Mouse (Mus musculus): ENCODE measurements around the gene Cc2d1a. TPM values are rescaled to one million over a fixed set of nuclear protein-coding genes. Genes with fewer than 3 reads are reported as not detected.

The Cc2d1a gene
- 66.5 and 68.3 TPM in 2 replicates for polyA plus RNA-seq (2012; rRNA removed)

GRCm38 (mm10) chr8:84147769-84148530 lies at the start of gene Cc2d1a, which contains the start of gene 4930432K21Rik:
Gene Cc2d1a (minus strand): TSS chr8:84147936.
Gene 4930432K21Rik (plus strand): TSS chr8:84148025.

GRCm38 (mm10) chr8:84185117-84185516 lies 37.4 kb upstream of the Cc2d1a start, which contains the start of gene Nanos3:
Gene Nanos3 (minus strand): TSS chr8:84185217.

GRCm38 (mm10) chr8:84125656-84126055 lies 22.1 kb downstream of the Cc2d1a start, which contains the start of gene Podnl1:
Gene Podnl1 (plus strand): TSS chr8:84125989.

GRCm38 (mm10) chr8:84104697-84105609 lies 42.8 kb downstream of the Cc2d1a start, which contains the start of gene Dcaf15:
Gene Dcaf15 (minus strand): TSS chr8:84104768.

Other genes starting within 250 kb of the Cc2d1a start
- gene Adgrl1, start 247.8 kb downstream of the Cc2d1a start, polyA plus RNA-seq (2012; rRNA removed) = 182 and 248 TPM in 2 replicates
- gene Gm10644, start 192.7 kb downstream of the Cc2d1a start, polyA plus RNA-seq (2012; rRNA removed) = 0.41 and 0.74 TPM in 2 replicates
- 6.8 and 11.8 TPM in 2 replicates for gene Asf1b, start 192.4 kb downstream of the Cc2d1a start, polyA plus RNA-seq (2012; rRNA removed)
- 147 and 150 TPM in 2 replicates for gene Prkaca, start 174.9 kb downstream of the Cc2d1a start, polyA plus RNA-seq (2012; rRNA removed)
- 68.7 and 72.2 TPM in 2 replicates for gene Samd1, start 150.3 kb downstream of the Cc2d1a start, polyA plus RNA-seq (2012; rRNA removed)
- 0.27 and 0.31 TPM in 2 replicates for gene 1700067K01Rik, start 146.4 kb downstream of the Cc2d1a start, polyA plus RNA-seq (2012; rRNA removed)
- 0.26 and 0.67 TPM in 2 replicates for gene 2210011C24Rik, start 135.8 kb downstream of the Cc2d1a start, polyA plus RNA-seq (2012; rRNA removed)
- gene Palm3, start 126.5 kb downstream of the Cc2d1a start, polyA plus RNA-seq (2012; rRNA removed) = 3.5 and 4.2 TPM in 2 replicates
- 0.70 and 0.85 TPM in 2 replicates for gene Il27ra, start 105.3 kb downstream of the Cc2d1a start, polyA plus RNA-seq (2012; rRNA removed)
- 1.6 and 1.7 TPM in 2 replicates for gene Rln3, start 102.9 kb downstream of the Cc2d1a start, polyA plus RNA-seq (2012; rRNA removed)
- 2.2 and 2.7 TPM in 2 replicates for gene Gm10643, start 82.8 kb downstream of the Cc2d1a start, polyA plus RNA-seq (2012; rRNA removed)
- gene Rfx1, start 81.1 kb downstream of the Cc2d1a start, polyA plus RNA-seq (2012; rRNA removed) = 28.8 and 35.0 TPM in 2 replicates
- gene Dcaf15, start 43.2 kb downstream of the Cc2d1a start, polyA plus RNA-seq (2012; rRNA removed) = 98.0 and 103 TPM in 2 replicates
- 0.16 and 1.3 TPM in 2 replicates for gene Podnl1, start 21.9 kb downstream of the Cc2d1a start, polyA plus RNA-seq (2012; rRNA removed)
- 2.6 and 3.1 TPM in 2 replicates for gene 4930432K21Rik, start 89 bp upstream of the Cc2d1a start, polyA plus RNA-seq (2012; rRNA removed)
- gene Nanos3, start 37.3 kb upstream of the Cc2d1a start, polyA plus RNA-seq (2012; rRNA removed) = 4.8 and 5.8 TPM in 2 replicates
- gene Zswim4, start 89.1 kb upstream of the Cc2d1a start, polyA plus RNA-seq (2012; rRNA removed) = 27.8 and 31.9 TPM in 2 replicates
- 195 and 200 TPM in 2 replicates for gene D8Ertd738e, start 101.8 kb upstream of the Cc2d1a start, polyA plus RNA-seq (2012; rRNA removed)
- 33.6 and 34.0 TPM in 2 replicates for gene Mri1, start 109.4 kb upstream of the Cc2d1a start, polyA plus RNA-seq (2012; rRNA removed)
- 38.9 and 39.4 TPM in 2 replicates for gene Ccdc130, start 122.4 kb upstream of the Cc2d1a start, polyA plus RNA-seq (2012; rRNA removed)
- gene Cacna1a, start 240.5 kb upstream of the Cc2d1a start, polyA plus RNA-seq (2012; rRNA removed) = 53.3 and 59.4 TPM in 2 replicates

Data from central nervous system, embryonic 18 days (tissue).